In genomic region chr17:47606220-47606619, GRCm38 (mm10) we compare ENCODE assay signal across 1 mouse cellular context.
A peak's percentile ranks its signal among the peaks of the same experiment; 100 is the strongest.
TF ChIP-seq lines count a peak whose summit lies in the region.

No protein-coding gene starts in this region.

TF ChIP-seq in MEL, 35 proteins besides CTCF, POLR2A, EP300 and RAD21:
- TF ChIP-seq SMC3 (IDR thresholded peaks at IDR 0.05; ENCODE audit: low read depth, low read length) (peak; percentile 60), SIN3A (IDR thresholded peaks at IDR 0.05; ENCODE audit: low read length) (peak; percentile 30; the same call in 1 of the 2 replicates), MEF2A (IDR thresholded peaks at IDR 0.05; ENCODE audit: extremely low read depth, insufficient replicate concordance, low read depth, low read length, poor library complexity, severe bottlenecking) (no peak), JUND (IDR thresholded peaks at IDR 0.05; ENCODE audit: low read depth, low read length) (no peak), MYC (IDR thresholded peaks at IDR 0.05; ENCODE audit: low read depth, low read length) (0 out of 2 replicates have a peak, but pooled peaks have one; percentile 42), ZC3H11A (IDR thresholded peaks at IDR 0.05; ENCODE audit: low read depth, low read length) (peak; percentile 62)
